Mouse (Mus musculus) hindbrain, embryonic 14.5 days (tissue): Measurements from ENCODE around the gene Olfr923. TPM values are rescaled to one million over a fixed set of nuclear protein-coding genes. Genes with fewer than 3 reads are reported as not detected.
A peak's percentile ranks its signal among the peaks of the same experiment; 100 is the strongest.
"Not testable (repeated sequence)": the region's sequence is repeated elsewhere in the genome, so short reads cannot be mapped to it uniquely, and the experiment has no call there.

ENCODE experiments used
- ATAC-seq: fragments of 200-750 bp; cut with Nextera tagmentation; 2 replicates; pipeline ENCODE4 v1.8.0; 2017; ENCODE audit warnings: moderate number of reproducible peaks, mild to moderate bottlenecking, moderate TSS enrichment, moderate library complexity; ENCODE audit not compliant: low FRiP score
- DNase-seq: peaks from one replicate; pipeline ENCODE4 v3.0.0-alpha.2; 2015; ENCODE audit warnings: low spot score
- H3K27ac ChIP-seq: fragments of 300-500 bp; sonication (generic); 2 replicates; pipeline ENCODE4 v1.5.1; 2014; ENCODE audit warnings: mild to moderate bottlenecking, moderate library complexity
- H3K27me3 ChIP-seq: fragments of 300-500 bp; sonication (generic); 2 replicates; pipeline ENCODE4 v1.6.1; 2014; ENCODE audit warnings: mild to moderate bottlenecking, low read length, mixed read lengths; ENCODE audit not compliant: control insufficient read depth, insufficient read depth
- H3K36me3 ChIP-seq: fragments of 300-500 bp; sonication (generic); replicated peaks from 2 replicates; pipeline ENCODE4 v1.6.1; 2014; ENCODE audit not compliant: control insufficient read depth, insufficient read depth
- H3K4me1 ChIP-seq: fragments of 300-500 bp; sonication (generic); replicated peaks from 2 replicates; pipeline ENCODE4 v1.6.1; 2014; ENCODE audit warnings: antibody characterized with exemption, low read length, mixed read lengths; ENCODE audit not compliant: control insufficient read depth, insufficient read depth
- H3K4me2 ChIP-seq: fragments of 300-500 bp; sonication (generic); replicated peaks from 2 replicates; pipeline ENCODE4 v1.6.1; 2014; ENCODE audit warnings: mild to moderate bottlenecking, moderate library complexity
- H3K4me3 ChIP-seq: fragments of 300-500 bp; sonication (generic); replicated peaks from 2 replicates; pipeline ENCODE4 v1.5.1; 2014; ENCODE audit warnings: mild to moderate bottlenecking, low read length
- H3K9ac ChIP-seq: fragments of 300-500 bp; sonication (generic); 2 replicates; pipeline ENCODE4 v1.6.1; 2014
- H3K9me3 ChIP-seq: fragments of 300-500 bp; sonication (generic); 2 replicates; pipeline ENCODE4 v1.6.1; 2016; ENCODE audit warnings: low read length; ENCODE audit not compliant: control insufficient read depth
- WGBS: fragments of 180-500 bp; shearing (Covaris S2); extraction: QIAGEN DNeasy Blood & Tissue Kit; methylation state at CpG from one replicate; pipeline ENCODE4 v1.1.7; 2014; 5-methylcytosine and 5-hydroxymethylcytosine counted together
- polyA plus RNA-seq: library from polyadenylated mRNA; unstranded; fragments of >200 nt; fragmentation: Nextera tagmentation; extraction: Ambion mirVana; gene quantifications from 2 replicates; pipeline ENCODE4 v1.2.1, GENCODE M21; 2014

Olfr923 gene
- not detected in 2 replicates for polyA plus RNA-seq

- ATAC-seq = no peak
These were observed at the start of gene Olfr923 for GRCm38 (mm10) chr9:38826245-38826644. Gene Olfr923, plus strand, starts transcription at chr9:38826545.

GRCm38 (mm10) chr9:38792689-38793088 is 33.7 kb upstream of the Olfr923 start:
- H3K9ac ChIP-seq = no peak overlapping the region
- no peak overlapping the region for H3K4me2 ChIP-seq
- no peaks in the 10 kb centered on the region for H3K36me3 ChIP-seq
- no peaks in the 10 kb centered on the region for H3K9me3 ChIP-seq
- H3K4me3 ChIP-seq = no peak overlapping the region
- H3K27ac ChIP-seq = no peak overlapping the region
- 89% methylated on average over 2 of the region's 2 CpGs for WGBS
- no peak for ATAC-seq
- DNase-seq = no peak
- no peaks in the 10 kb centered on the region for H3K27me3 ChIP-seq
- H3K4me1 ChIP-seq = no peaks in the 10 kb centered on the region

More at GRCm38 (mm10) chr9:38826245-38826644, at the start of gene Olfr923:
- WGBS = 84% methylated on average over 1 of the region's 1 CpGs
- H3K9ac ChIP-seq = no peak within 1 kb of the TSS
- DNase-seq = no peak
- no peak within 1 kb of the TSS for H3K4me3 ChIP-seq
- H3K9me3 ChIP-seq = no peaks in the 10 kb centered on the region
- H3K27ac ChIP-seq = no peak within 1 kb of the TSS
- H3K27me3 ChIP-seq = no peaks in the 10 kb centered on the region
- H3K36me3 ChIP-seq = no peaks in the 10 kb centered on the region
- no peak within 1 kb of the TSS for H3K4me2 ChIP-seq
- H3K4me1 ChIP-seq = no peaks in the 10 kb centered on the region

- Histone ChIP-seq H3K4me1 (no peaks in the 10 kb centered on the region), H3K27me3 (no peaks in the 10 kb centered on the region), H3K27ac (no peak overlapping the region), H3K36me3 (no peaks in the 10 kb centered on the region), H3K4me2 (no peak overlapping the region), H3K9me3 (no peaks in the 10 kb centered on the region), H3K4me3 (no peak overlapping the region), H3K9ac (no peak overlapping the region)
- no peak for ATAC-seq
- peak; percentile 67 for DNase-seq
These were observed 20.6 kb upstream of the Olfr923 start for GRCm38 (mm10) chr9:38805696-38806095.

GRCm38 (mm10) chr9:38814314-38814713 is 12.0 kb upstream of the Olfr923 start, which contains the start of gene Olfr922:
Gene Olfr922, plus strand, starts transcription at chr9:38814614.
- Histone ChIP-seq H3K27me3 (no peaks in the 10 kb centered on the region), H3K36me3 (no peaks in the 10 kb centered on the region), H3K4me3 (no peak within 1 kb of the TSS), H3K4me1 (no peaks in the 10 kb centered on the region), H3K9ac (no peak within 1 kb of the TSS), H3K9me3 (no peaks in the 10 kb centered on the region), H3K4me2 (no peak within 1 kb of the TSS), H3K27ac (no peak within 1 kb of the TSS)
- WGBS = 70% methylated on average over 2 of the region's 2 CpGs
- DNase-seq = no peak
- ATAC-seq = no peak

- WGBS = 93% methylated on average over 1 of the region's 1 CpGs
- Histone ChIP-seq H3K36me3 (no peaks in the 10 kb centered on the region), H3K4me3 (no peak overlapping the region), H3K9me3 (no peaks in the 10 kb centered on the region), H3K4me2 (no peak overlapping the region), H3K9ac (no peak overlapping the region), H3K4me1 (no peaks in the 10 kb centered on the region), H3K27ac (no peak overlapping the region), H3K27me3 (no peaks in the 10 kb centered on the region)
- DNase-seq = no peak
- ATAC-seq = no peak
These were observed 10.8 kb upstream of the Olfr923 start for GRCm38 (mm10) chr9:38815458-38815986.

GRCm38 (mm10) chr9:38833027-38833426 is 6.7 kb downstream of the Olfr923 start:
- Histone ChIP-seq H3K9ac (no peak overlapping the region), H3K36me3 (no peaks in the 10 kb centered on the region), H3K27ac (no peak overlapping the region), H3K9me3 (no peaks in the 10 kb centered on the region), H3K4me3 (no peak overlapping the region), H3K4me2 (no peak overlapping the region), H3K4me1 (no peaks in the 10 kb centered on the region), H3K27me3 (no peaks in the 10 kb centered on the region)
- ATAC-seq (no peak), DNase-seq (no peak)
- 88% methylated on average over 2 of the region's 2 CpGs for WGBS

- Histone ChIP-seq H3K4me2 (no peak within 1 kb of the TSS), H3K4me3 (no peak within 1 kb of the TSS), H3K27me3 (no peaks in the 10 kb centered on the region), H3K27ac (no peak within 1 kb of the TSS), H3K9me3 (no peaks in the 10 kb centered on the region), H3K4me1 (no peaks in the 10 kb centered on the region), H3K36me3 (no peaks in the 10 kb centered on the region), H3K9ac (no peak within 1 kb of the TSS)
- no peak for DNase-seq
- no peak for ATAC-seq
- WGBS = 98% methylated on average over 1 of the region's 1 CpGs
These were observed 17.8 kb downstream of the Olfr923 start, which contains the start of gene Olfr924 for GRCm38 (mm10) chr9:38844149-38844548. Gene Olfr924, plus strand, starts transcription at chr9:38844449.

GRCm38 (mm10) chr9:38854760-38855159 is 28.4 kb downstream of the Olfr923 start, which contains the start of gene Olfr26:
Gene Olfr26, plus strand, starts transcription at chr9:38855060.
- no peak for DNase-seq
- Histone ChIP-seq H3K4me2 (no peak within 1 kb of the TSS), H3K36me3 (no peaks in the 10 kb centered on the region), H3K4me3 (no peak within 1 kb of the TSS), H3K4me1 (no peaks in the 10 kb centered on the region), H3K9ac (no peak within 1 kb of the TSS), H3K27me3 (no peaks in the 10 kb centered on the region), H3K27ac (no peak within 1 kb of the TSS), H3K9me3 (no peaks in the 10 kb centered on the region)
- ATAC-seq = no peak

- ATAC-seq, H3K9ac ChIP-seq, H3K9me3 ChIP-seq, H3K27me3 ChIP-seq, H3K4me3 ChIP-seq, H3K4me2 ChIP-seq, H3K27ac ChIP-seq, H3K4me1 ChIP-seq, DNase-seq, H3K36me3 ChIP-seq: not testable (repeated sequence)
- WGBS = 51% methylated on average over 2 of the region's 2 CpGs
These were observed 48.5 kb downstream of the Olfr923 start for GRCm38 (mm10) chr9:38874880-38875279.

GRCm38 (mm10) chr9:38876826-38877225 is 50.5 kb downstream of the Olfr923 start, which contains the start of gene Olfr926:
Gene Olfr926, plus strand, starts transcription at chr9:38877126.
- Histone ChIP-seq H3K27ac (no peak within 1 kb of the TSS), H3K4me3 (no peak within 1 kb of the TSS), H3K36me3 (no peaks in the 10 kb centered on the region), H3K9me3 (no peaks in the 10 kb centered on the region), H3K27me3 (no peaks in the 10 kb centered on the region), H3K9ac (no peak within 1 kb of the TSS), H3K4me1 (no peaks in the 10 kb centered on the region), H3K4me2 (no peak within 1 kb of the TSS)
- 86% methylated on average over 2 of the region's 2 CpGs for WGBS
- DNase-seq (no peak), ATAC-seq (no peak)
